Mouse (Mus musculus) skeletal muscle tissue, postnatal 0 days (tissue): ENCODE data around the gene Olfr33. TPM values are rescaled to one million over a fixed set of nuclear protein-coding genes. Genes with fewer than 3 reads are reported as not detected.

Experiments used
- polyA plus RNA-seq: library from polyadenylated mRNA; unstranded; fragments of >200 nt; fragmentation: Nextera tagmentation; extraction: Ambion mirVana; gene quantifications from 2 replicates; pipeline ENCODE4 v1.2.1, GENCODE M21; 2015

Olfr33 gene
- polyA plus RNA-seq: not detected in 2 replicates

GRCm38 (mm10) chr7:102718970-102719369, at the start of gene Olfr33:
Gene Olfr33, minus strand, starts transcription at chr7:102719070.

GRCm38 (mm10) chr7:102759266-102759665, 40.4 kb upstream of the Olfr33 start, which contains the start of the genes Olfr560 and Olfr78:
Gene Olfr560, minus strand, starts transcription at chr7:102759366.
Gene Olfr78, minus strand, starts transcription at chr7:102759471.

GRCm38 (mm10) chr7:102727391-102727790, 8.5 kb upstream of the Olfr33 start, which contains the start of gene Olfr559:
Gene Olfr559, minus strand, starts transcription at chr7:102727491.

GRCm38 (mm10) chr7:102701915-102702314, 17.0 kb downstream of the Olfr33 start, which contains the start of gene Olfr558:
Gene Olfr558, plus strand, starts transcription at chr7:102702215.

GRCm38 (mm10) chr7:102695358-102696125, 23.3 kb downstream of the Olfr33 start, which contains the start of gene Olfr557:
Gene Olfr557, plus strand, starts transcription at chr7:102695910.

GRCm38 (mm10) chr7:102686944-102687501, 31.8 kb downstream of the Olfr33 start, which contains the start of gene Trim68:
Gene Trim68, minus strand, starts transcription at chr7:102687327.

GRCm38 (mm10) chr7:102664599-102664998, 54.3 kb downstream of the Olfr33 start, which contains the start of gene Olfr556:
Gene Olfr556, plus strand, starts transcription at chr7:102664899.

Other genes with a start within 250 kb of the Olfr33 start
- 0.09 and 0.17 TPM in 2 replicates for gene Olfr543, start 237.4 kb downstream of the Olfr33 start, polyA plus RNA-seq
- 0.05 TPM in 1 of 2 replicates, not detected in the other for gene Olfr544, start 230.8 kb downstream of the Olfr33 start, polyA plus RNA-seq
- gene Olfr545, start 219.5 kb downstream of the Olfr33 start, polyA plus RNA-seq: not detected in 2 replicates
- not detected in 2 replicates for gene Olfr547, start 184.3 kb downstream of the Olfr33 start, polyA plus RNA-seq
- gene Olfr548-ps1, start 178.2 kb downstream of the Olfr33 start, polyA plus RNA-seq: not detected in 2 replicates
- not detected in 2 replicates for gene Olfr549, start 169.2 kb downstream of the Olfr33 start, polyA plus RNA-seq
- gene Trim21, start 153.6 kb downstream of the Olfr33 start, polyA plus RNA-seq: 0.17 and 0.50 TPM in 2 replicates
- gene Olfr550, start 147.6 kb downstream of the Olfr33 start, polyA plus RNA-seq: not detected in 2 replicates
- gene Olfr551, start 127.2 kb downstream of the Olfr33 start, polyA plus RNA-seq: not detected in 2 replicates
- gene Olfr552, start 121.3 kb downstream of the Olfr33 start, polyA plus RNA-seq: not detected in 2 replicates
- gene Olfr553, start 100.9 kb downstream of the Olfr33 start, polyA plus RNA-seq: not detected in 2 replicates
- gene Olfr554, start 80.6 kb downstream of the Olfr33 start, polyA plus RNA-seq: not detected in 2 replicates
- gene Olfr555, start 60.2 kb downstream of the Olfr33 start, polyA plus RNA-seq: not detected in 2 replicates
- gene Olfr556, start 54.2 kb downstream of the Olfr33 start, polyA plus RNA-seq: not detected in 2 replicates
- 5.8 and 6.5 TPM in 2 replicates for gene Trim68, start 31.7 kb downstream of the Olfr33 start, polyA plus RNA-seq
- not detected in 2 replicates for gene Olfr557, start 23.2 kb downstream of the Olfr33 start, polyA plus RNA-seq
- 3.7 and 3.8 TPM in 2 replicates for gene Olfr558, start 16.9 kb downstream of the Olfr33 start, polyA plus RNA-seq
- not detected in 2 replicates for gene Olfr559, start 8.4 kb upstream of the Olfr33 start, polyA plus RNA-seq
- gene Olfr560, start 40.3 kb upstream of the Olfr33 start, polyA plus RNA-seq: not detected in 2 replicates
- 0.90 and 0.95 TPM in 2 replicates for gene Olfr78, start 40.4 kb upstream of the Olfr33 start, polyA plus RNA-seq
- 0.09 and 0.23 TPM in 2 replicates for gene Olfr561, start 52.2 kb upstream of the Olfr33 start, polyA plus RNA-seq
- not detected in 2 replicates for gene Olfr564, start 84.4 kb upstream of the Olfr33 start, polyA plus RNA-seq
- gene Olfr566, start 139.7 kb upstream of the Olfr33 start, polyA plus RNA-seq: 0.15 TPM in 1 of 2 replicates, not detected in the other
- not detected in 2 replicates for gene Olfr568, start 158.1 kb upstream of the Olfr33 start, polyA plus RNA-seq
- not detected in 2 replicates for gene Olfr569, start 171.8 kb upstream of the Olfr33 start, polyA plus RNA-seq
- gene Olfr570, start 175.5 kb upstream of the Olfr33 start, polyA plus RNA-seq: not detected in 2 replicates
- not detected in 2 replicates for gene Olfr571, start 198.5 kb upstream of the Olfr33 start, polyA plus RNA-seq
- not detected in 2 replicates for gene Olfr572, start 205.3 kb upstream of the Olfr33 start, polyA plus RNA-seq
- gene Olfr573-ps1, start 223.5 kb upstream of the Olfr33 start, polyA plus RNA-seq: not detected in 2 replicates
- gene Olfr574, start 229.4 kb upstream of the Olfr33 start, polyA plus RNA-seq: not detected in 2 replicates
- not detected in 2 replicates for gene Olfr575, start 239.7 kb upstream of the Olfr33 start, polyA plus RNA-seq
- not detected in 2 replicates for gene Olfr576, start 243.6 kb upstream of the Olfr33 start, polyA plus RNA-seq